Mouse (Mus musculus) A20 (cell line): ENCODE results near the gene Mrpl55.
"Not testable (repeated sequence)": the region's sequence is repeated elsewhere in the genome, so short reads cannot be mapped to it uniquely, and the experiment has no call there.

Experiments used
- DNase-seq: peaks from one replicate; pipeline ENCODE4 v3.0.0-alpha.2; 2011; ENCODE audit warnings: low read depth, low spot score

Mrpl55 gene

GRCm38 (mm10) chr11:59191231-59192058 lies 10.8 kb upstream of the Mrpl55 start:
- DNase-seq, result peak; percentile 94

DNA sequence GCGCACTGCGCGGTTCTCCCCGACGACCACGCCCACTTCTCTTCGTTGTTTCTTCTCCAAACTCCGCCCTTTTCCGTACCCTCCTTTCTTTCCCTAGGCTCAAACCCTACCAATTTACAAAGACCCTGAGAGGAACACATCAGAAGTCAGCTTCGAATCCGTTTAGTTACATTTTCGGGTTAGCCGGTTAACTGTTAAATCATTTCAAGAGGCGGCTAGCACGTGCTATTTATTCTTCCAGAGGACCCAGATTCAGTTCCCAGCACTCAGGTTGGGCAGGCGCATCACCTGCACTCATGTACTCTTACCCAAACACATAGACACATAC lies 10.3 kb upstream of the Mrpl55 start, which contains the start of gene Guk1:
TSS of gene Guk1 (minus strand) at position 154 of the 328 bp plus-strand sequence.
- no peak for DNase-seq

DNA sequence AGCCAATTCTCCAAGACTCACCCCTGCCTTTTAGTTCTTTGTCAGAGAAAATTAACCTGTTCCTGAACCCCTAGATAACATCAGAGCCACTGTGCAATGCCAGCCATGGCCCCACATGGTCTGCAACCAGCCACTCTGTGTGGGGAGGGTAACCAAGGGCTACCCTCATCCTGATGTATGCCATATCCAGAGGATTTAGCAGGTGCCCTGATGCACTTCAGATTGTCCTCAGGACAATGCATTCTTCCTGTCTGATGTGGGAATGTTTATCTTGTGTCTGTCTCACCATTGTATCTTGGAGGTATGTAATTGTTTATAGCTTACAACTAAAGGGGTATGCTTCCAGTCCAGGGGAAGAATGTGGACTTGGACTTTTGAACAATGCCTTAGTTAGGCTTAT lies 6.1 kb upstream of the Mrpl55 start:
- no peak for DNase-seq

- peak; percentile 32 for DNase-seq
These were observed 877 bp upstream of the Mrpl55 start for GRCm38 (mm10) chr11:59201216-59202002.

DNA sequence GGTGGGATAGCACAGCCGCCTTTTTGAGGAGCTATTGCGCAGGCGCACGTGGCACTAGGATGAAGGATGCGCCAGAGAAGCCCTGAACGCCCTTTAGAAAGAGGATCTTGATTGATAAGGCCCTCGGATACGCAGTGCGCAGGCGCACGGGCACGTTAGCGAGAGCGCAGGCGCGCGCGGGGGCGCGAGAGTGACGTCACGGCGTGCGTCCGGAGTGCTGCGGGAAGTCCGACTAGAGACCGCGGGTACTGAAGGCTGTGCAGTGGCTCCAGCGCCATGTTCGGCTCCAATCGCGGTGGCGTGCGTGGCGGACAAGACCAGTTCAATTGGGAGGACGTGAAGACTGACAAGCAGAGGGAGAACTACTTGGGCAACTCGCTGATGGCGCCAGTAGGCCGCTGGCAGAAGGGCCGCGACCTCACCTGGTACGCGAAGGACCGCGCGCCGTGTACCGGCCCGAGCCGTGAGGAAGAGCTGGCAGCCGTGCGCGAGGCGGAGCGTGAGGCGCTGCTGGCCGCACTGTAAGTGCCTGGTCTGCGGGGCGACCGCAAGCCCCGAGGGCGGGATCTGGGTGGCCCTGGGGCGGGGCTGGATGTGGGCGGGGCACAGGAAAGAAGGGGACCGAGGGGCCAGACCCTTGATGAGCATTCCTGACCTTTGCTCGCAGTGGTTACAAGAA lies 6.0 kb downstream of the Mrpl55 start, which contains the start of gene 2310033P09Rik:
TSS of gene 2310033P09Rik (plus strand) at position 169 of the 679 bp plus-strand sequence.
- DNase-seq, result peak; percentile 94

GRCm38 (mm10) chr11:59209003-59209441 lies 6.7 kb downstream of the Mrpl55 start:
- peak; percentile 80 for DNase-seq

- no peak for DNase-seq
These were observed 7.3 kb downstream of the Mrpl55 start for GRCm38 (mm10) chr11:59209580-59209979.

DNA sequence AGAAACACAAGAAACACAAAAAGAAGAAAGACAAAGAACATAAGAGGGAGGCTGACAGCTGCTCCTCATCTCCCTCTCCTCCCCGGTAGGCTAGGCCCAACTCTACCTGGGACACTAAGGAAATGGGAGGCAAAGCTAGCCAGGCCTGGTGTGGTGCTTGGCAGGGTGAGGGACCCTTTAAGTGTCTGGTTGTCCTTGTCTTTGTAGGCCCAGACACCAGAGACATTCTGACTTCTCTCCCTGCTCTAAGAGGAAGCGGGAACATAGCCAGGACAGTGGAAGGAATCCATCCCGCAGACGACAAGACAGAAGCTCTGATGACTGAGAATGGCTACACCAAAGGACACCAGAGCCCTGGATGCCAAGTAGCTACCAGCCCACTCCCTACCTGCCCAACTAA lies 7.7 kb downstream of the Mrpl55 start:
- DNase-seq, result no peak

DNA sequence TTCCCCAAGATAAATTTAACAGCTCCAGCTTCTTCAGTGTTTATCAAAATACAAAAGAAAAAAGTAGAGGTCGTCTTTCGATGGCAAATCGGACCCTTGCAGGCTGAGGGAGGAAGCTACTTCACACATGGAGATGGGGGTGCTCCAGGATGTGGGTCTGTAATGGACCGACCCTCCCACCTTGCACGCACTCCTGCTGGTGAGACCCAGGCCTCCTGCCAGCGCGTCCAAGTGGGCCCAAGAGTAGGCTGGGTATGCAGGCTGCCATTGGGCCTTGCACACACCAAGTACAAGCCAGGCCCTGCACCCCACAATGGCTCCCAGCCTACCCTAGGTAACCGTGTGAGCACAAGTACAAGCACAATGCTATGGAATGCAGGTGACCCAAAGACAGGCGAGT lies 9.3 kb downstream of the Mrpl55 start:
- not testable (repeated sequence) for DNase-seq

DNA sequence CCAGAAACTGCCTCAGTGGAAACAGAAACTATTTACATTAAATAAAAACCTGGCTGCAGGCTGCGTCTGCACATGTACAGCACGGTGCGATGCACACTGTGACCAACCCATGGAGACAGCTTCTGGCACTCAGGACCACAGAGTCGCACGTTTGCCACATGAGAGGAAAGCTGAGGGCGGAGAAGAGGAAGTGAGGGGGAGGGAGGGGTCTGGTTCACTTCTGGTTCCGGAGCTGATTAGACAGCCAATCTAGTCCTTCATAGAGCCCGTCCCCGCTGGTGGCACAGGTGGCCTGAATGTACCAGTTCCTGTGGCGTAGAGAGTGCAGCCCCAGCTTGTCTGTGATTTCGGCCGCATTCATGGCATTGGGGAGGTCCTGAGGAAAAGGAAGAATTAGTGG lies 10.0 kb downstream of the Mrpl55 start:
- DNase-seq, result not testable (repeated sequence)

DNA sequence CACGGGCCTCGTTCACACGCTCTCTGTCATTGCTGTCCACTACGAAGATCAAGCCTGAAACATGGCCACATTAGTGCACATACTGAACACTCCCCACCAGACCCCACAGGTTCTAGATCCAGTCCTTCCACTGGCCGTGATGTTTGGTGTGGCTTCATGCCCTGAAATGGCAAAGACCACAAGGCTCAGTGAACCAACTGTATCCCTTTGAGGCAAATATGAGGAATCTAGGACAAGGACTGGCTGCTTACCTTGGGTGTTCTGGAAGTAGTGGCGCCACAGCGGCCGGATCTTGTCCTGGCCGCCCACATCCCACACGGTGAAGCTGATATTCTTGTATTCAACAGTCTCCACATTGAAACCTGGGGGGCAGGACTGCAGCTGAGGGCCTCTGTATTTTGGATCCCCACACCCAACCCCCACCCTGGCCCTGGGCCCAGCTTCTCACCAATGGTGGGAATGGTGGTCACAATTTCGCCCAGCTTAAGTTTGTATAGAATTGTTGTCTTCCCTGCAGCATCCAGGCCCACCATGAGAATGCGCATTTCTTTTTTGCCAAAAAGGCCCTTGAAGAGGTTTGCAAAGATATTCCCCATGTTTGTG lies 10.7 kb downstream of the Mrpl55 start:
- DNase-seq, result no peak

DNA sequence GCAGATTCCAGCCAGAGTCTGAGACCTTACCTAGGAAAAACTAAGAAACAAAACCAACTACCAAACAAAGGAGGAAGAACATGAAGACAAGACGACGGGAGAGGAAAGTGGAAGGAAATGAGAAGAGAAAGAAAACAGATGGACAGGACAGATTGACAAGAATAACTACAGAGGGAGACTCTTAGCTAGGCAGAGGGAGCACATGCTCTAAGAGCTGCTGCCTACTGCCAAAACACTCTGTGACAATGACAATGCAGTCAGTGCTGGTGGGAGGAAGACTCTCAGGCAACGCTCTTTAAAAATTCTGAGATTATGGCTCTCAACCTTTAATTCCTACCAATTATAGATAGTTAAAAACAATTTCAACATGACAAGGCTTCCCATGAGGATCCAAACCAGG lies 14.7 kb downstream of the Mrpl55 start:
- DNase-seq, result no peak

DNA sequence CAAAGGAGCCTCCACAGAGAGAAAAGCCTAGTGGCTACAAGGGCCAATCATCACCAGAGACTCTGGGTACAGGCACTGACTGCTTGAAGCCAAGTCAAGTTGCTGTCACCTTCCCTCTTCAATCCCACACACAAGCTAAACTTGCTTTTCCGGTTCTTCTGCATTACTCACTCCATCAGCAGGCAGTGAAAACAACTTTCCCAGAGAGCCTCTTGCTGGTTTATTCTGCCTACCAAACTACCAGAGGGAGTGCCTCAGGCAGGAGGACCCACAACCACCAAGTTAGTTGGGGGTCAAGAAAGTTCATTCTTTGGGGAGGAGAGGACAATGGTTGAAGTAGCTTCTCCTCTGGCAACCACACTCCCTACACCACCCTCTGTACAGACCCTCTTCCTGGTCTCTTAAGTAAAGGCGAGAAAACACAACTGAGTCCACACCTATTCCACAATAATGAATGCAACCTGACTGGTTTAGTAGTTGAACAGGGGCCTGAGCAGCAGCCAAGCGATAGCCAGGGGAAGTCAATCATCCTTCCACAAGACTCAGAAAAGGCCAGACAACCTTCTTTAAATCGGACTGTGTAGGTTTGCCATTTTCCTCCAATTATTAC lies 16.2 kb downstream of the Mrpl55 start:
- no peak for DNase-seq

GRCm38 (mm10) chr11:59219064-59219463 lies 16.8 kb downstream of the Mrpl55 start:
- peak; percentile 46 for DNase-seq

DNA sequence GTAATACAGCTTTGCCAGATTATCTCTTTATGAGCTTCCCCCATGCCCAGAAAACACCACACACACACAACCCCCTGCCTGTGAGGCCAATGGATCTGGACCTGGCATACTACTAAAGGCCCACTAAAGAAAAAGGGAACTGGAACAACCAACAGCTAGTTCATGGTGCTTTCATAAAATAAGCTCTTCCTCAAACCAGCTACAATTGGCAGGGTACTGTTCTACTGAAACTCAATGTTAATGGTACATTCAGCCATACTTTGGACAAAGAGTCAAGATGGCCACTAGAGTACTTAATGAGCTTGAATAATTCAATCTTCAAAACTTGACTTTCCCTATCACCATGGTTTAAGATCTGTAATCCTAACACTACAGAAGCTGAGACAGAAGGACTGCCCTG lies 19.3 kb downstream of the Mrpl55 start:
- peak; percentile 59 for DNase-seq

DNA sequence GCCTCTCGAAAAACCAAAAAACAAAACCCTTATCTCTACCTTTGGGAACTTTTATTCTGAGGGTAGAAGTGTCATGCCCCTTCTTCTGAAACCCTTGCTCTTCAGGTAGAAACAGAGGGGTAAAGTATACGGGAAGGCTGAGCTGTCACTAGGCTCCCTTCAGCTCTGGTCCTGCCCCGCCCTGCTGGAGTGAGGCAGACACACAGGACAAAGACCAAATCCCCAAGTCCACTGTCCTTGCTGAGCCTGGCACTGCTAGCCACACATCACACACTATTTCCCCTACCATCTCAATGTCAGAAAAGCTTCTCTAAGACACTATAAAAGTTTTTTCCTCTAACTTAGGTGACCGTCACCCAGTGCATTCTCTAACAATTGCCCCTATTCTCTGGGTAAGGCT lies 20.0 kb downstream of the Mrpl55 start:
- DNase-seq, result no peak

DNA sequence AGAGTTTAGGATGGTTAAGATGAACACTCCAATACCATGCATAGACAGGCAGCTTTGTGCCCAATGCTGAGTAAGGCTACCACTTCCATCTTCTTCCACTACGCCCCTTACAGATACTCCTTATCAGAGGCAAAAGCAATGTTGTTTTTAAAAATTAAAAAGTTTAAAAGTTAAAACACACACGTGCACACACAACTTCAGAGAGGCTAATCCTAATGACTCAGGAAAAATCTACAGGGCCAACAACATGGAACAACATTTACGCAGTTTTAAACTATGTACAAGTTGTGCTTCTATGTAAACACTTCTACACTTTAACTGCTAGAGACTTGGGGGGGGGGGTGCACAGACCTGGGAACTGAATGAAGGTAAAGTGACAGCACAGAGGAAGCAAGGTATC lies 21.7 kb downstream of the Mrpl55 start:
- no peak for DNase-seq

- no peak for DNase-seq
These were observed 22.2 kb downstream of the Mrpl55 start for GRCm38 (mm10) chr11:59224470-59224869.

DNA sequence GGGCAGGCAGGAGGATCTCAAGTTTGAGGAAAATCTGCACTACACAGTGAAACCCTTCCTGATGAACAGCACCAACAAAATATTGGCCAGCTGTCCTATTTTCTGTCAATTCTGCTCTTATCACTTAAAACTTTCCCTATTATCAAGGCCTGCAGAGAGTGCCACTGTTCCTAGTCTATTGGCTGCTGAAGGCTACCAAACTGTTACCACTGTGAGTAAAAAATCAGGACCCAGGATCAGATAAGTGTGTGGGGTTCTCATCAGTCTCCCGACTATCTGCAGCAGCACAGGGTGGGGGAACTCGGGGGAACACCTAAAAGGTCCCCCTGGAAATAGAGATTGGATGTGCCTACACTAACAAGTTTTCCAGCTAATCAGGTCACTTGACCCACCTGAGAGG lies 22.9 kb downstream of the Mrpl55 start:
- no peak for DNase-seq

DNA sequence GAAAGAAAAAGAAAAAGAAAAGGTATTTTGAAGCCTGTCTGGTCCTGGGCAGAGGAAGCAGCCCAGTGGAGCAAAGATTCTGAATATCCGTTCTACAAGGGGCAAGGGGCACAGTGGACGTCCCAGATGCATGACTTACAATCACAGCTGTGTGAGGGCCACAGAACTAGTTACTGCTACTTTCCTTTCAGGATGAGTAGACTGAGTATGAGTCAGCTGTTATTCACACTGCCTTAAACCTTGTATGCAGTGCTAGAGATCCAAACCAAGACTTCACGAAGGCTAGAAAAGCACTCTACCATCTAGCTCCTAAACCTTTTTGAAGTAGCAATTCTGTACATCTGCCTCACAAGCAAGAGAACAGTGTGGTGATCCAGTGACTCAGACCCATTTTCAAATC lies 24.0 kb downstream of the Mrpl55 start:
- DNase-seq, result peak; percentile 61
